Mouse (Mus musculus) embryo, embryonic 11.5 days (tissue): ENCODE measurements around the gene Ptpdc1.

ENCODE experiments used
- DNase-seq: peaks from one replicate; pipeline ENCODE4 v3.0.0-alpha.2; 2012; ENCODE audit warnings: low read depth, low spot score

Gene Ptpdc1

GRCm38 (mm10) chr13:48586496-48586895 is 39.0 kb downstream of the Ptpdc1 start:
- DNase-seq: no peak

- no peak for DNase-seq
Measured at GRCm38 (mm10) chr13:48585786-48586185, 39.7 kb downstream of the Ptpdc1 start.

- DNase-seq: no peak
Measured at GRCm38 (mm10) chr13:48582688-48583379, 42.6 kb downstream of the Ptpdc1 start.

- DNase-seq: no peak
Measured at GRCm38 (mm10) chr13:48578616-48579015, 46.8 kb downstream of the Ptpdc1 start.

GRCm38 (mm10) chr13:48577836-48578235 is 47.6 kb downstream of the Ptpdc1 start:
- DNase-seq: no peak

GRCm38 (mm10) chr13:48577007-48577406 is 48.5 kb downstream of the Ptpdc1 start:
- no peak for DNase-seq

GRCm38 (mm10) chr13:48574718-48575117 is 50.7 kb downstream of the Ptpdc1 start:
- no peak for DNase-seq

- DNase-seq: no peak
Measured at GRCm38 (mm10) chr13:48573525-48574355, 51.7 kb downstream of the Ptpdc1 start.

- no peak for DNase-seq
Measured at GRCm38 (mm10) chr13:48572127-48572526, 53.3 kb downstream of the Ptpdc1 start.

- no peak for DNase-seq
Measured at GRCm38 (mm10) chr13:48571298-48571697, 54.2 kb downstream of the Ptpdc1 start.

- DNase-seq: no peak
Measured at GRCm38 (mm10) chr13:48569576-48570132, 55.8 kb downstream of the Ptpdc1 start.

GRCm38 (mm10) chr13:48567646-48568045 is 57.8 kb downstream of the Ptpdc1 start:
- DNase-seq: no peak

- peak; percentile 67 for DNase-seq
Measured at GRCm38 (mm10) chr13:48566116-48566935, 59.1 kb downstream of the Ptpdc1 start.

GRCm38 (mm10) chr13:48564881-48565600 is 60.4 kb downstream of the Ptpdc1 start:
- DNase-seq: no peak

- no peak for DNase-seq
Measured at GRCm38 (mm10) chr13:48562336-48562735, 63.1 kb downstream of the Ptpdc1 start.

- DNase-seq: no peak
Measured at GRCm38 (mm10) chr13:48561481-48561880, 64.0 kb downstream of the Ptpdc1 start.

GRCm38 (mm10) chr13:48555976-48556375 is 69.5 kb downstream of the Ptpdc1 start:
- DNase-seq: no peak

- DNase-seq: no peak
Measured at GRCm38 (mm10) chr13:48554552-48554951, 70.9 kb downstream of the Ptpdc1 start.

- no peak for DNase-seq
Measured at GRCm38 (mm10) chr13:48553511-48553910, 72.0 kb downstream of the Ptpdc1 start.

- DNase-seq: no peak
Measured at GRCm38 (mm10) chr13:48552181-48553090, 73.0 kb downstream of the Ptpdc1 start.
